Mouse (Mus musculus) kidney, adult 8-10 months (tissue): ENCODE results near the gene Prkcq.

Source experiments
- DNase-seq, 2 experiments: peaks; one replicate each; pipeline ENCODE4 v3.0.0; 2022

Gene Prkcq

DNA sequence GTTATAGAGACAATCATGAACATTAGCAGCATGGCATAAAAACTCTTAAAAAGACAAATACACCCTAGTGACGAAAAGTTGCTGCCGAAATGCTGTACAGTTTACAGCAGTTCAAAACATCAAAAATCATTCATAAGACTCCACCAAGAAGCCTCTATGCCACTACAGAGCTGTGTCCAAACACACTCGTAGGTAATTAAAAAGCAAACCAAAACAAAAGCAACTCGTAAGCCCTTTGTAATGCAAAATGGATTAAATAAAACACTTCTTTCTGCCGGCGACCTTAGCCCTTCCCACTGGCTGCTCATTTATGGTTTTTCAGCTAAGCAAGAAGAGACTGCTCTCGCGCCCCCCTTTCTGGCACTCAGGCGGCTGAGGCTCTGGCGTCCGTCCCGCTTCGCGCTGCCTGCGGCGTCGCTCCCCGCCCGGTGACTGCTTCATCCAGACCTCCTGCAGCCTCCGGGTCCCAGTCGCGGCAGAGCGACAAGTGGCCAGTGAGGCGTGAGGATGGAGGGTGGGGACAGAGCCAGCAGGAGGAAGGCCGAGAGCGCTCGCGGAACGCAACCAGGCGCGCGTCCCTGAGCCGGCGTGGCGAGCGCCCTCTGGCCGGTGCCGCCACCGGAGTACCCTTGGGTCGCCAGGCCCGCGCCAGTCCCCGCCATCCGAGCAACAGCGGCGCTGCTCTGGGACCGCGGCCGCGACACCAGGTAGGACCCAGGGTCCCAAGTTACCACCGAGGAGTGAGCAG lies at the start of gene Prkcq:
Gene Prkcq, plus strand, starts transcription at position 355 of the 748 bp plus-strand sequence.
- peak; percentile 65 to 67 for DNase-seq

DNA sequence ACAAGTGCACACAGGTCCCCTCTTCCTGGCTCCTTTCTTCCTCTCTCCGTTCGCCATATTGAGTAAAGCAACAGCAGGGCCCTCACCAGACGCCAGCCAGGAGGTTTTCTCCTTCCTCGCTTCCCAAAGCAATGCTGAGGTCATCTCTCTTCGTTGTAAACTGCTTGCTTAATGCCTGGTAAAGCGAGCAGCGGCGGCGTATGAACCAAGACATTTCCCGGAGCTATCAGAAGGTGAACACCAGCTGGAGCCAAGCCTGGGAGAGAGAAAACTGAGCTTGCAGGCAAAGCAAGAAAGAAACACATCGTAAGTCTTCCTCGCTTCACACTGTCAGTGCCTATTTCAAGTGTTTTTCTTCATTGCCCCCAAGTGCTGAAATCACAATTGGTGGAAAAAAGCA lies 41.0 kb upstream of the Prkcq start:
- DNase-seq = no peak

DNA sequence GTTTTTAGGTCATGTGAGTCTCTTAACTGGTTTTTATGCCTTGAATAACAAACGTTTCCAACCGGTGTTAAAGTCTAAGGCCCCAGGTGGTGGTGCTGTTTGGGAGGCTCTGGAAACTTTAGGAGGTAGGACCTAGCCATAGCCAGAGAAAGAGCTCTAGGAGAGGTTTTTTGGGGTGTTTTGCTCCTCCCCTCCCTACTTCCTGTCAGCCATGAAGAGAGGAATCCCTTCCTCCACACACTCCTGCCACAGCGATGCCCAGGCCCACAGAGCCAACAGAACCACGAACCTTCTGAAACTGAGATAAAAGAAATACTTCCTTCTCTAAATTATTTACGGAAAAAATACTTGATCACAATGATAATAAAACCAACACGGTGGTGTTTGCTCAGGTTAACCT lies 36.2 kb upstream of the Prkcq start:
- DNase-seq = no peak

DNA sequence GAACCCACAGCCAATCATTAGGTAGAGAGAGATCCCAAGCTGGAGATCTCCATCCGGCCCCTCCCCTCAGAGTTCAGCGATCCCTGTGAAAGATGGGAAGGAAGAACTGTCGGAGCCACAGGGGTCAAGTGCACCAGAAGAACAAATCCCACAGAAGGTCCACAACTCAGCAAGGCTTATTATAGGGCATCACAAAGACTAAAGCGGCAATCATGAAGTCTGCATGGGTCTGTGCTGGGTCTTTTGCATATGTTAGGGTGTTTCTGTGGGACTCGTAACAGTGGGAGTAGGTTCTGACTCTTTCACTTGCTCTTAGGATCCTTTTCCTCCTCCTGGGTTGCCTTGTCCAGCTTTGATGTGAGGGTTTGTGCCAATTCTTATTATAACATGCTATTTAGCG lies 33.8 kb upstream of the Prkcq start:
- no peak for DNase-seq

DNA sequence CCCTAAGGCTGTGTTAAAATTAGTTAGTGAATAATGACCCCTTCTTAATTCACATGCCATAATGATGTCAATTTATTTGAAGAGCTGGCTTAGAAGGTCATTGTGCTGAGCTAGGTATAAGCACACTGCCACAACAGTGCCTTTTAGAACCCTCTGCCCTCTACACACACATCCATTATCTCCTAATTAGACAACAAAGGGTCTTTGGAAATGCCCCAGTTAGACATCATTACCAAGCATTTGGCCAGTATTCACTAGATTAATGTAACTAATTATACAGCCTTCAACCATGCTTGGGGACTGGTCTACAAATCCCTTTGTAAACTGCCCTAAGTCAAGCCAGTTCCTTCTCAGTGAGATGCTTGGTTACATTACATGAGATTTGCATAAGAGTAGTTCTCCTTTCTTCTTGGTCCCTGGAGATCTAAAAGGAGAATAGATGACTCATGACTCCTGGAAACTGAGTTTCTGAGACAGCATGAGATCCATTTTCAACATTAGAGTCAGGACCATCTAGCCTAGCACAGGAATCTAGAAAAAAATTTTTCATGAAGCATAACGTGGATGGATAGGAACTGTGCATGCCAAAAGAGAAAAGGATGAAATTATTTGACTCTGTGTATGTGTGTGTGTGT lies 32.3 kb upstream of the Prkcq start:
- no peak for DNase-seq

DNA sequence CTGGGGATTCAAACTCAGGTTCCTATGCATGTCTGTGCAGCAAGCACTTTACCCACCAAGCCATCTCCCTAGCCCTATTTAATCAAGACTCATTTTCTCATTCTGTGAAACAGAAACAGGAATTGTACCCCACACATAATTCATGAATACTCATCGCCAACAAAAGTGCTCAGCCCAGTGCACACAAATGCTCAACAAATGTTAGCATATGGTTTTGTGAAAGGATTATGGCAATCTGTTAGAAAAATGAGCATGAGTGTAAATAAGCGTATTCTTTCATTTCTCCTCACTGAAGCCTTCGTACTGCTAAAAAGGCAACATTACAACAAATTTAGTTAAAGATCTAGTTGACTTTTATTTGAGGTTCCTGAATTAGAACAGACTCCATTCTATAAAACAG lies 31.5 kb upstream of the Prkcq start:
- no peak for DNase-seq

DNA sequence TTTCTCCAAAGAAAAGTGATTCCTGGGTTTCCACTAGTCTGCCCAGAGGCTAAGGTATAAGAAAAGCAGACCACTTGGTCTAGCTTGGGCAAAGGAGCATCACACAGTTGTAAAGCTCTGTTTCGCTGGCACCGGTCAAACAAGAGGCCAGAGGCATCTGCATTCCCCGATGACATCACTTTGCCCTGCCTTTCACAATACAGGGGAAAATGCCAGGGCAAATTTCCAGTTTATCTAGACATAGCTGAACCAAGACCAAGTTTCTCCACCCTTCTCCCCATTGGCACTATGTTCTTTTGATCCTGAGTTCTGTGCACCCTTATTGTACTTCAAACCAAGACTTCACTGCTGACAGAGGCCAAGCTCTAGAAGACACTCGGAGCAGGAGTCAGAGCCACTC lies 22.8 kb upstream of the Prkcq start:
- no peak for DNase-seq

DNA sequence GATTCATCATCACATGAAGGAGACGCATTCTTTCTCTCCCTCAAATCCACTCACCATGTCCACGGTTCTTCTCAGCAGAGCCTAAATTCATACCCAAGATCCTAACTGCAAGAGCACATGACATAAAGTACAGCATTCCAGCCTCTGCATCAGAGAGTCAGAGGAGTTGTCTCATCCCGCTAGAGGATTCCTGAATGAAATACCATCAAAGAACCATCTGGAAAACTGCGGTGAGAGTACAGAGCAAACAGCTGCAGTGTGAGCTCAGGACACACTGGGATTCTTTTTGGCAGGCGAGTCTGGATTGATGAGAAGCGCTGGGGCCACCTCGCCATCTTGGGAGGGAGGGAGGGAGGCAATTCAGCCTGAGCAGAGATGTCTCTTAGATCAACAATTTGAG lies 20.9 kb upstream of the Prkcq start:
- no peak for DNase-seq

DNA sequence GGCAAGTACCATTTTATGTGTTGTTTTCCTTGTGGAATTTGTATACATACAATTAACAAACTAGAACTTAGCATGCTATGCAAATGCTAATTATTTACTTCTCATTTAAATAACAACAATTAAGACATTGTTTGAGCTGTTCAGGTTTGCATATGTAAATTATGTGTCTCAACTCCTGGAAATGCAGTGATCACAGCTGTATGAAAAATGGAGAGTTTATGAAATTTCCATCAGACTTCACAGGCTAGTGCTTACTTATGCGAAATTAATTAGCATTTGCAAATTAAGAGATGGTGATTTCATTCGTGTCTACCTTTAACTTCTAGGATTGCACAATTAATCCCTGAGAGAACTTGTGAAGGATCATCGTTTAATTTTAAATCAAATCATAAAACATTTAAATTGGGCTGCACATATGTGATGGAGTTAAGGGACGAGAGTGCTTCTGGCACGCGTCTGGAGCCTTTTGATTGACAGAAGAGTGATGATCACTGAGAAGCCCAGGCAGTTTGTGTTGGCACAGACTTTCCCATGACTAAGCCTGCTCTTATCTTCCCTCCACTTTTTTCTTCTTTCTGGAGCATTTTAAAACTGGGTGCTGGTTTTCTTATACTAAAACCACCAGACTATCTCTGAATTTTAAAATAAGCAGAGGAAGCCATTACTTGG lies 20.1 kb upstream of the Prkcq start:
- DNase-seq = no peak

DNA sequence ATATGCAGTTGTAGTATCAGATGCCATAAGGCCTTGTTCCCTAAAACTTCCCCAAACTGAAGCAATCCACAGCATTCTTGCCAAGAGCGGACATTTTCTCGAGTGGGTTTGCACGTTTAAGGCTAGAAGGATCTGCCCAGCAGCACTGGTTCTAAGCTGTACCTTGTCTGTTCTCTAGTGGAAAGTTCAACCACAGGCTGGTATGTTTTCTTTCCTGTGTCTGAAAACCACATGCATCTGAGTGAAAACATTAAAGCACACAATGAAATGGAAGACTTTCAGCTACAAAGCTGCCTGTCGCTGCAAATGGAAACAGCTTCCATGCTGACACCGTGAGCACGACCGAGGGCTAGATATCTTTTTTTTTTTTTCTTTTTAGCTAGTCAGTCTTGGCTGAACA lies 12.3 kb upstream of the Prkcq start:
- no peak for DNase-seq

DNA sequence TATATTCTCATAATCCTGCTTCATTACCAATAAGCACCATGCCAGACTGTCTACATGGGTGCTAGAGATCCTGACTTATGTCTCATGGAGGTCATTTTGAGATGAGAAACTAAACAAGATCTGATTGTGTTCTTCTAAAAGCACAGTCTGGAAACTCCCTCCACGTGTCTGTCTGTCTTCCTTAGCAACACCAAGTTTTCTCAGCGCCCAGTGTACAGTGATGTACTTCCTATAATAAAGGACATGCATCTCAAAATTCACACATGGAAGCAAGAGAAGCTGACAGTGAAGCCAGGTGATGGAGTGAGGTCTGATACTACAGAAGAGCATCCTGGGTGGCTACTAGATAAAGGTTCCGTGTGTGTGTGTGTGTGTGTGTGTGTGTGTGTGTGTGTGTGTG lies 11.2 kb upstream of the Prkcq start:
- DNase-seq = no peak

DNA sequence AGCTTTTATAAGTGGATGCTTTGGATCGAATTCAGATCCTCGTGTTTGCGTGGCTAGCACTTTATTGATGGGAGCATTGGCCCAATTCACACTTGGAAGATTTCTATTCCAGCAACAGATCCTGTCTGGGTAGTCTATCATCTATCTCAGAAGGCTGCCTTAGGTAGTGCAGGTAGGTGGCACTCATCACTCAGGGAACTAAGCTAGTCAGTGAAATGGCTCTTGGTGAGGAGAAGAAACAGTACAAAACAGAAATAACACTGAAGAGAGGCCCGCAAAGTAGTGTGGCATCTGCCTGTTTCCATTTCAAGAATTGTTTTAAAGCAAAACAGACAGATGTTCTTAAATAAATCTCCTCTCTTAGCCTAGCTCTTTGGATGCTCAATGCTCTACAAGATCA lies 10.6 kb upstream of the Prkcq start:
- no peak for DNase-seq

DNA sequence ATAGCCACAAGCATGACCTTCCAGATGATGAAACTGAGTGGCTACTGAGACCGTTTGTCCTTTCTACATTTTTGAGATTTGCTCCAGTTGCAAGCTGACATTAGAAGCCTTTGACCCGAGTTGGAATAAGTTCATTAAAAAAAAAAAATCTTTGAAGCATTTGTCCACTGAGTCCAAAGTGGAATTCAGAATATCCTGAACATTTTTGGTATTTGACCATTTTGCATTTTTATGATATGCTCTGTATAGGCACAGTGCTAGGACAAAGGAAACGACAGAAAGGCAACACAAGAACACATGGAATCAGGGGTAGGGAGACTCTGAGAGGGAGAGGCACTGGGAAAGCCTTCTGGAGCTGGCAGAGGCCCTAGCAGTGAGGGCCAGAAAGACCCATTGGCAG lies 9.2 kb upstream of the Prkcq start:
- DNase-seq = no peak

DNA sequence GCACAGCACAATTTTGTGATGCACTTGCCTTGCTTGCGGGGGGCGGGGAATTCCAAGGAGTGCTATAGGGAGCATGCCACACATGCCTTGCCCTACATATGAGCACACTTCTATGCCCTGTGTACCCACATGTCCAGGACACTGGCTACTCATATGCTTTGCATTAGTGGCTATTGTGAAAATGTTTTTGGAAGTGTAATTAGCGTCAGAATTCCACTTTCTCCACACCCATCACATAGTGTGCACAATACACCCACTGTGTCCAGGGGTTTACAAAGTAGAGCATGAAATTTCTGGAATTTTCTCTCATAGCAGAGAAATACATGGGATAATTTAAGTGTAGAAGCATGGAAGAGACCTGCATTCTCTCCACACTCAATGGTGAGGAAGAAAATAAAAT lies 7.7 kb upstream of the Prkcq start:
- DNase-seq = no peak

DNA sequence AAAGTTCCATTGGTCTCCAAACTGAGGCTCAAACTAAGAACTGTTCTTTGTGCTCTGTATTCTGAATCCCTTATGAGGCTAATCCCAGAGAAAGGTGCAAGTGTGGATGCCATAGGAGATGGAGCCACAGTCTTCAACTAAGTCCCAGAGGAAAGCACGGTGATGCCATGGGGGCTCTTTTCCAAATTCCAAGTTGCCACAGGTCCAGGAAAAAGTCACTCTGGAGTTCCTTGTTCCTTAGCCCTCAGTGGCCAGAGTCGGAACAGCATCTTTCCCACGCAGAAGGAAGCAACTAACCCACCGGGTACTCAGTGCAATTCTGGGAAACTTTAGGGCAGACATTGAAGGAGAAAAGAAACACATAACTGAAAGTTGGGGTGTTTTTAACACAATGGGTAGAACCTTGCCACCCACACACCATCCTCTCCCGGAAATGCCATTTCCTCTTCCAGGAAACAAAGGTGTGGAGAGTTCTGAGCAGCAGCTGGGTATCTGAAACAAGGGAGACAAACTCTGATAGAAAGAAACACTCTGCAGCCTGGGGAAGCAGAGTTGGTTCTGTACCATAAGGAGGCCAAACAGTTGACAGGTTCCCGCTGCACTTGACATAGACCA lies 2.1 kb upstream of the Prkcq start:
- DNase-seq = no peak

DNA sequence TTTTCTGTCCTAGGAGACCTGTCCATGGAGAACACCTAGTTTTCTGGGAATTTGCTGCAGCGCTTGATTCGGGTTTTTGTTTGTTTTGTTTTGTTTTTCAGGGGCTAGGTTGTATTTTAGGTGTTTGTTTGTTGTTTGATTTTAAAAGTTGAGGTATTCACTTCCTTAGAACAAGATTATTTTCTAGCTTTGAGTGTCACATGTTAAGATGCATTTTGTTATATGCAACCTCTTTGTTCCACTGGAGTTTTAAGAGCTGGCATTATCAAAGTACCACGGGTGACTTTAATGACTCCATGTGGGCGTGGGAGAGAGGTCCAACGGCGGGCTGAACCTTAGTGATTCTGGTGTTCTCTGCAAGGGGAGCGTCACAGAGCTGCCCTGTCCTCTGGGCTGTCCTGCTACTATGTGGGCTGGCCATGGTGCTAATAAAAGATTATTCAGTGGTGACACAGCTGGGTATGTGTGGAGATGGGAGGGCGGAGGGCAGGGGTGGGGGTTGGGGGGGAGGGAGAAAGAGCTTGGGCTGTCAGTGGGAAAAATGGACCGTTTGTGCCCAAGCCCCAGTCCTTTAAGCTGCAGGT lies 1.0 kb downstream of the Prkcq start:
- no peak for DNase-seq

DNA sequence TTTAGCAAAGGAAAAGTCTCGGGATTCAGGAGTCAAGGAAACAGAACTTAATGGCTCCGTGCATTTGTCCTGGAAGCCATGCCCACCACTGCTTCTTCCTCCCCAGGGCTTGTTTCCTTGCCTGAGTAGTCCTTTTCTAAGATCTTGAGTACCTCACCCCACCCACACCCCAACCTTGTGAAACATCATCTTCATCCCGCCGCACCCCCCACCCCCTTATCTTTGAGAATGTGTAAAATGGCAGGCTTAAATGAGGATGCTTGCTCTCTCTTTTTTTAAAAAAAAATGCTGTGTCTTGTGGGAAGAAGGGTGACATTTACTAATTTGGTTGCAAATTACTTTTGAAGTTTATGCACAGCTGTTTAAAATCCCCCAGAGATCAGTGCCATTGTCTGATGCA lies 1.6 kb downstream of the Prkcq start:
- DNase-seq = no peak

DNA sequence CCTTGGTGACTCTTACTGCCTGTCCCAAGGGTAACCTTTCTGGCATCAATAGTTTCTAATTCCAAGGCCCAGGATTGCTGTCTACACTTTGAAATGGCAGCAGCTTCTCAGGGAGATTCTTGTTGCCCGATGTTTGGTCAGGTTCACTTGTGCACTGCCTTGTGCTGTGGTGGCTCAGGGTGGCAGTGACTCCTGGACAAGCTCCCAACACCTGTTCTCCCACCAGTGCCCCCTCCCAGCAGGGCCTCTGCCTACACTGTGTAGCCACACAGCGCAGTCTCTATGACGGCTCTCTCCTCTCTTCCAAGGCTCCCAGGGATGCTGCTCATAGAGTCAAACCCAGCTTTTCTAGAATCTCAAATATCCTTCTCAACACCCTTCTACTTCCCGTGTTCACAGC lies 2.2 kb downstream of the Prkcq start:
- no peak for DNase-seq

DNA sequence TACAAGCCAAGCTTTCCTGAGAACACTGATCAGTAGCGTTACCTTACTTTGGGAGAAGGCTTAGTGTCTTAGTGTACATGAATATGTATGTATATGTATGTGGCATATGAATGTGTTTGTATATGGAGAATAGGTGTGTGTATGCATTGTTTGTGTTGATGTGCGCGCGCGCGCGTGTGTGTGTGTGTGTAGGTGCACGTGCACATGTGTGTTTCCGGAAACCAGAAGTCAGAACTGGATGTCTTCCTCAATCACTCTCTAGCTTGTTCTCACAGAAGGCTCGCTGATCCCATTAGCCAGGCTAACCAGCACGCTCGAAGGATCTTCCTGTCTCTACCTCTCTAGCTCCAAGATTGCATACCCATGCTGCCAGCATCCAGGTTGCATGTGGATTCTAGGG lies 6.0 kb downstream of the Prkcq start:
- no peak for DNase-seq

DNA sequence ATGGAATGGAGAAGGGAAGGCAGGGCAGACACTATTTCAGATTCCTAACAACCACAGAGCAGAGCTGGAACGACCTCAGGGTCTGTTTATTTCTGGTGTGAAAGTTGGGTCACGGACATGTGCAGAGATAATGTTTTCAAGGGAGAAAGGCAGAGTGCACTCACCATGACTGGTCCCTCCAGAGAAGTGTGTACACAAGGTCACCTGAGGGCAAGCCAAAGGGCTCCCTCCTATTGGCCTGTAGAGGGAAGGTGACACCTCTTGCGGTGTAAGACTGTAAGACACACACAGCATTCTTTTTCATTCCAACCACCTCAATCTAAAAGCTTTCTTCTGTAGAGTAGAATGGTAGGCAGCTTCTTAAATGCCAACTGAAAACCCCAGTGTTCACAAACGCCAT lies 9.6 kb downstream of the Prkcq start:
- no peak for DNase-seq

DNA sequence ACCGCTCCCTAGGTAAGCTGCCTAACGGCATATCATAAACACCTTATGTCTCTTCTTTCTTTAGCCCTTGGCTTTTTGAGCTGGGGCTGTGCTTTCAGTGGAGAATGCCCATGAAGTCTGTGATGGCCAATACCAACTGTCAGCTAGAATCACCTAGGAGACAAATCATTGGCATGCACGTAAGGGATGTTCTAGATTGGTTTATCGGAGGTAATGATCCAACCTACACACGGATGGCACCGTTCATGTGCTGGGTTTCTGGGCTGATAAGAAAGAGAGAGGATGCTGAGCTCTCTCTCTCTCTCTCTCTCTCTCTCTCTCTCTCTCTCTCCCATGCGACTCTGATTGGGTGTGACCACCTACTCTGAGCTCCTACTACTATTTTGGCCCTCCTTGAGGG lies 10.2 kb downstream of the Prkcq start:
- no peak for DNase-seq

DNA sequence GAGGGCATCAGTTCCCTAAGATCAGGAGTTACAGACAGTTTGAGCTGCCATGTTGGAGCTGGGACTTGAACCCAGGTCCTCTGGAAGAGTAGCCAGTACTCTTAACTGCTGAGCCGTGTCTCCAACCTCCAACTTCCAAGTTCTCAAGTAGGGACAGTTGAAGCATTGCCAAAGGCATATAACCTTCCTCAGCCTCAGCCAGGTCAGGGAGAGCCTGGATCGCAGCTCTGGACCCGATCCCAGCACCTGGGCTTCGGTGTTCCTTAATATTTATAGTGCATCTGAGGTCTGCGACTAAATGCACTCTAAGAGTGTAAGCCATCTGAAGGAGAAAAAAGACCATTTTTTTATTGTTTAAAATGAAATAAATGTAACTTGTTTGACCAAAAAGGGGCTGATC lies 12.1 kb downstream of the Prkcq start:
- DNase-seq = no peak

DNA sequence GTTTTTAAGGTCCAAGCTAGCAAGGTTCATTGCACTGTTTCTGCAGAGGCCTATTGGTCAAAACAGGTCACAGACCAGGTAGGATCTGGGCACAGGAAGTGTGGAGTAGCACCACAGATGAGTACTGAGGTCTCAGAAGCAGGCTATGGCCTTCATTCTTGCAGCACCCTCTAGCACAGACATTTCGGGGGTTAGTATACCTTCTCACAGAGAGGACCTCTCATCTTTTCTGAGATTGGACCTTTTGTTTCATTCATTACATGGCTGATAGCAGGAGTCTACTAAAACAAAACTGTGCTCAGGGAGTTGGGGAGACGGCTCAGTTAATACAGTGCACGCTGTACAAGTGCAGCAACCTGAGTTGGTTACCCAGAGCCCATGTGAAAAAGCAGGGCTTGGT lies 14.7 kb downstream of the Prkcq start:
- DNase-seq = no peak

DNA sequence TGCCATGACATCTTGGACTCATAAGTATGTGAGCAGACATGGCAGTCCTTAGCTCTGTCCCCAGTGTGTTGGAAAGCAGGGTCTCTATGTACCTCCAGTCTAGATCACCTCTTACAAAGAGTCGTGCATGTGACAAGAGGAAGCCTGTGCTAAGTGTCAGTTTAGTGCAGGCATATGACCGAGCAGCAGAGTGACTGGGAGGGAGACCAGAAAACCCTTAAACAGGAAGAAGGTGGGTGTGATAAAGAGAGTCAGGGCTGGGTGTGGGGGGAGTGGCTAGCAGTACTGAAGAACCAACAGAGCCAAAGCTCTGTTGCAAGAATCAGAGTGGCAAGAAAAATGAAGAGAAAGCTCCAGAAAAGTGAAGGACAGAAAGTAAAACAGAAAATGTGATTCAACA lies 15.3 kb downstream of the Prkcq start:
- DNase-seq = no peak
